21 mouse cellular contexts compared by ENCODE assay signal in genomic region chr9:56487651-56488050, GRCm38 (mm10).
"Had no signal": no experiment of that assay in that cellular context is flagged by ENCODE, and none has a peak within 500 bp of the region (broad histone marks: within the 10 kb centered on the region; RNA-seq: fewer than 3 reads in every experiment).

No protein-coding gene starts in this region.

- H3K4me2 ChIP-seq: intestine, embryonic 15.5 days; kidney, embryonic 15.5 days; limb, embryonic 12.5 days; limb, embryonic 15.5 days; lung, embryonic 15.5 days; midbrain, embryonic 13.5 days; neural tube, embryonic 13.5 days had no signal

- ATAC-seq: intestine, embryonic 15.5 days; midbrain, embryonic 13.5 days; midbrain, embryonic 16.5 days had no signal

- H3K4me1 ChIP-seq: intestine, embryonic 15.5 days; limb, embryonic 12.5 days; limb, embryonic 15.5 days; midbrain, embryonic 10.5 days; midbrain, embryonic 13.5 days had no signal

- DNase-seq: kidney, adult 11 months; kidney, adult 8-10 months; kidney, postnatal 10 days; kidney, postnatal 36 days; left cerebral cortex, postnatal 4 days; lung, adult 18-20 months; lung, postnatal 14 days; lung, postnatal 4 days; retina, postnatal 1 day; thymus, adult 18-20 months; thymus, postnatal 36 days had no signal

- H3K9me3 ChIP-seq: intestine, embryonic 15.5 days; kidney, embryonic 15.5 days; limb, embryonic 12.5 days; limb, embryonic 15.5 days; lung, embryonic 15.5 days; midbrain, embryonic 10.5 days; midbrain, embryonic 13.5 days; neural tube, embryonic 13.5 days had no signal

- H3K27ac ChIP-seq: intestine, embryonic 15.5 days; kidney, embryonic 15.5 days; limb, embryonic 12.5 days; limb, embryonic 15.5 days; midbrain, embryonic 10.5 days; midbrain, embryonic 13.5 days; neural tube, embryonic 13.5 days had no signal

- H3K4me3 ChIP-seq: intestine, embryonic 15.5 days; kidney, embryonic 15.5 days; limb, embryonic 12.5 days; limb, embryonic 15.5 days; lung, embryonic 15.5 days; midbrain, embryonic 10.5 days; midbrain, embryonic 13.5 days; myocyte; neural tube, embryonic 13.5 days had no signal

- H3K27me3 ChIP-seq: intestine, embryonic 15.5 days; kidney, embryonic 15.5 days; limb, embryonic 12.5 days; limb, embryonic 15.5 days; lung, embryonic 15.5 days; midbrain, embryonic 13.5 days; neural tube, embryonic 13.5 days had no signal

- H3K9ac ChIP-seq: intestine, embryonic 15.5 days; kidney, embryonic 15.5 days; limb, embryonic 12.5 days; limb, embryonic 15.5 days; lung, embryonic 15.5 days; midbrain, embryonic 13.5 days; neural tube, embryonic 13.5 days had no signal
